Mouse (Mus musculus): ENCODE measurements around the gene Poc1b. TPM values are rescaled to one million over a fixed set of nuclear protein-coding genes. Genes with fewer than 3 reads are reported as not detected.

Gene Poc1b
- polyA plus RNA-seq, 1 experiment from 2014 or later, result 12.2 TPM

DNA sequence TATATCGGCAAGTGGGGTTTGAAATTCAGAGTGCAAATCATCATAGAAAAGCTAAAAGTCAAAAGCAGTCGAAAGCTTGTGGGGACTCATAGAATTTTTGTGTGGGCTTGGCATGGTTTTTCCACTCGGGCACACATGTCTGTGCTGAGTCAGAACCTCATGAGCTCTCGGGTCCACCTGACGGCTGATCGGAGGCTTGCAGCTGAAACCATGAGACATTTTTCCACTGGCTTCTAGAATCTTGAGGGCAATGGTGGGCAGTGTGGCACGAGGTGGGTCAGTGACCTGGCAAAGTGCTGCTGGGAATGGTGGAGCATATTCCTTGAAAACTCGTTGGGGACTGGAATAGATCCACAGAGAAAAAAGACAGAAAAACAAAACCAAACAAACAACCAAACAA lies 114.7 kb downstream of the Poc1b start:
- no peak overlapping the region for H3K27ac ChIP-seq (replicated peaks)
- 93% methylated on average over 8 of the region's 8 CpGs for WGBS
- no peak overlapping the region for H3K4me2 ChIP-seq
- ATAC-seq (ENCODE audit: low read depth), result no peak
- H3K36me3 ChIP-seq, result no peaks in the 10 kb centered on the region
- H3K4me3 ChIP-seq, result no peak overlapping the region
- H3K9me3 ChIP-seq, result no peaks in the 10 kb centered on the region
- no peaks in the 10 kb centered on the region for H3K27me3 ChIP-seq
- H3K4me1 ChIP-seq (replicated peaks), result no peaks in the 10 kb centered on the region
- H3K9ac ChIP-seq, result no peak overlapping the region

DNA sequence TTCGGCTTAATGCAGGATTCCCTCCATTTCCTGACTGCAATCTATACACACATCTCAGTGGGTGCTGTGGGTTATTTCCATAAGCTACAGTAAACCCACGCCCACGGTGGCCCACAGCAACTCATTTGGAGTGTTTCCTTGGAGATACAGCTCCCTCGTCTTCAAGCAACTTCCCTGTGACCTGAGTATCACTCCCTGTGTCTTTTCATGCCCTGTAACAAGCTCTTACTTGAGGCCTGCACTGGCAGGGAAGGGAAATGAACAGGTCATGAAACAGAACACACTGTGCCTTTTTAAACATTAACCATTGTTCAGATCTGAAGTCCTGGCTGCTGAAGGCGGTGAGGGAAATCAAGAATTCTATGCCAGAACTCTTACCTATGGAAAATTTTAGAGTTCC lies 115.9 kb downstream of the Poc1b start:
- H3K4me1 ChIP-seq (replicated peaks), result peaks cover 3% of the 10 kb centered on the region; the same call in 1 of the 2 replicates
- H3K9me3 ChIP-seq, result no peaks in the 10 kb centered on the region
- no peaks in the 10 kb centered on the region for H3K36me3 ChIP-seq
- ATAC-seq (ENCODE audit: low read depth), result no peak
- WGBS, result 85% methylated on average over 5 of the region's 5 CpGs
- no peak overlapping the region for H3K4me3 ChIP-seq
- no peak overlapping the region for H3K27ac ChIP-seq (replicated peaks)
- H3K4me2 ChIP-seq, result no peak overlapping the region
- H3K27me3 ChIP-seq, result no peaks in the 10 kb centered on the region
- H3K9ac ChIP-seq, result no peak overlapping the region

DNA sequence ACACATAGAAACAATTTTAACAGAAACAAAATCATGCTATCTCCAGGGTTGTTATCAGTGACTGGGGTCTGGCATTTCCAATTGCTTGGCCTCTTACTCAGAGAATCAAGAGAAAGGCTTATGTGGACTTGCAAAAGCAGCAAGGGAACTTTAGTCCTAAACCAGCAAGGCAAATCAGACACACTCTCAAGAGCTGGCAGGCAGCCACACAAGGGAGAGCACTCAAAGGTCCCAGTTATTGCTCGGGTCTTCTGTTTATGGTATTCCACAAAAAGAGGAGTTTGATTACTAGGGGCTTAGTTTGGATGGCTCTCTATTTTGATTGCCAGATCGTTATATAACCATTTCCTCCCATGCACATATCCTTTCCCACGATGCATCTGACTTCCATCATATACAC lies 117.4 kb downstream of the Poc1b start:
- no peaks in the 10 kb centered on the region for H3K9me3 ChIP-seq
- no peak for ATAC-seq (ENCODE audit: low read depth)
- H3K4me1 ChIP-seq (replicated peaks), result peaks cover 17% of the 10 kb centered on the region
- no peak overlapping the region for H3K27ac ChIP-seq (replicated peaks)
- H3K9ac ChIP-seq, result no peak overlapping the region
- no peaks in the 10 kb centered on the region for H3K27me3 ChIP-seq
- H3K4me3 ChIP-seq, result no peak overlapping the region
- no peak overlapping the region for H3K4me2 ChIP-seq
- WGBS, result 77% methylated on average over 3 of the region's 3 CpGs
- H3K36me3 ChIP-seq, result no peaks in the 10 kb centered on the region

DNA sequence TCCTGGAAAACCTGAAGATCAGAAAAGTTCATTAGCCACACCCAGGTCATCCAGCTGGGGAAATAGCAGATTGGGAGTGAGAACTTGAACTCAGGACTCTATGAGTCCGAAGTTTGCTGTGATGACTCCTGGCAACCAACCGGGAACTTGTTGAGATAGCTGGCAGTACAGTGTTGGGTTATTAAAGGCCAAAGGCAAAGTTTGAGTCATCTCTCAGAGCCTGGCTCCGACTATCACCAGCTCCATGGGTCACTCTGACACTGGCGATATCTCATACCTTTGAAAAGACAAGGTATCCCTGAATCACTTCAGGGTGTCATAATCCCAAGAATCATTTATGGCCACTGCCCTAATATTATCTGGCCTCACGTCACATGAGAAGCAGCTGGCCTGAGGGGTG lies 119.9 kb downstream of the Poc1b start:
- WGBS, result 88% methylated on average over 5 of the region's 5 CpGs
- H3K4me1 ChIP-seq (replicated peaks), result peaks cover 21% of the 10 kb centered on the region

DNA sequence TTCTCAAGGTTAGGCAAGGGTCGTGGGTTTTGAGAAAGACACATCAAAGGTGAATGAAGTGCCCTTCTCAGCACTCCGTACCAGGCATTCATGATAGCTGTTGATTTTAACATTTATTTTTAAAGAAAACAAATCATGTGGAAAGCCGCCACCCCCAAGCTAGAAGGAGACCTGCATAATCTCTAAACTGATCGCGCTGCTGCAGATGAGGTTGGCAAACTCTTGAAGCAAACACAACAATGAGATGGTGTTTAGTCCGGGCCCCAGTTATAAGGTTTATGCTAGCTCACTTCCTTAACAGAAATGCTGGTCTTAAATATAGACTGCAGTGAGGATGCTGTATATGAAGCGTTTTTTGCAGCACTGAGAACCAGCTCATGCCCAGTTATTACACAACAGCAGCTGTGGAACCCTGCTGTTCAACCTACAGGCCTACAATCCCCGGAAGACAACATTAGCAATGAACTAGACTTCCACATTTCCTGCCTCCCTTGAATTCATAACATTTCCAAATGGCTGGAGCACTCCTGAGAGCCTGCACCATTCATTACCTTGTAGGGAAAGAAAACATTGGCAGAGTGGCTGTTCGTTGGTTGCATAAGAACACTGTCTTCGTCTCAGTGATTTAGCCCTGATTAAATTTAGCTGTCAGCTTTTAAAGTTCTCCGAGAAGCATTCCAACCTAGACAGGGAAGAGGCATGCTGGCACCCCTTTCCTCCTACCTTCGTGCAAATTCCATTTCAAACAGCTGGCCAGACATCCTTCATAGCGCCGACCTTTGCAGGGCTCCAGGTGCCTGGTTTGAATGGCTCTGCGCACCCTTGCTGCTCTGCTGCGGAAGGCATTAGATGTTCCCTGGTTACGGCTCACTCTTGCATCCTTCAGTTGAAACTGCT lies 121.4 kb downstream of the Poc1b start:
- Histone ChIP-seq H3K4me2 (peak overlapping the region; percentile 39), H3K36me3 (no peaks in the 10 kb centered on the region), H3K27me3 (no peaks in the 10 kb centered on the region), H3K9ac (peak overlapping the region; percentile 4; the same call in 1 of the 2 replicates), H3K9me3 (no peaks in the 10 kb centered on the region), H3K27ac (replicated peaks) (peak overlapping the region; percentile 43), H3K4me1 (replicated peaks) (peaks cover 21% of the 10 kb centered on the region), H3K4me3 (no peak overlapping the region)
- WGBS, result 35% methylated on average over 17 of the region's 17 CpGs
- peak; percentile 36 for ATAC-seq (ENCODE audit: low read depth)

More for the DNA sequence above, 119.9 kb downstream of the Poc1b start:
- no peaks in the 10 kb centered on the region for H3K36me3 ChIP-seq
- H3K9me3 ChIP-seq, result no peaks in the 10 kb centered on the region
- no peak overlapping the region for H3K27ac ChIP-seq (replicated peaks)
- H3K9ac ChIP-seq, result no peak overlapping the region
- H3K4me3 ChIP-seq, result no peak overlapping the region
- no peaks in the 10 kb centered on the region for H3K27me3 ChIP-seq
- H3K4me2 ChIP-seq, result no peak overlapping the region
- no peak for ATAC-seq (ENCODE audit: low read depth)

GRCm38 (mm10) chr10:99229031-99229684 lies 122.3 kb downstream of the Poc1b start:
- H3K4me2 ChIP-seq, result peak overlapping the region; percentile 39
- H3K9ac ChIP-seq, result 0 out of 2 replicates have a peak overlapping the region, but pooled peaks have one; percentile 38
- H3K4me3 ChIP-seq, result no peak overlapping the region
- WGBS, result 13% methylated on average over 16 of the region's 16 CpGs
- H3K9me3 ChIP-seq, result no peaks in the 10 kb centered on the region
- no peaks in the 10 kb centered on the region for H3K27me3 ChIP-seq
- peak overlapping the region; percentile 42; the same call in 1 of the 2 replicates for H3K27ac ChIP-seq (replicated peaks)
- H3K4me1 ChIP-seq (replicated peaks), result peaks cover 21% of the 10 kb centered on the region
- H3K36me3 ChIP-seq, result no peaks in the 10 kb centered on the region
- peak; percentile 47; the same call in 1 of the 2 replicates for ATAC-seq (ENCODE audit: low read depth)

GRCm38 (mm10) chr10:99232518-99233227 lies 125.8 kb downstream of the Poc1b start:
- no peak overlapping the region for H3K27ac ChIP-seq (replicated peaks)
- WGBS, result 81% methylated on average over 7 of the region's 7 CpGs
- H3K27me3 ChIP-seq, result no peaks in the 10 kb centered on the region
- no peak overlapping the region for H3K9ac ChIP-seq
- H3K4me2 ChIP-seq, result no peak overlapping the region
- no peaks in the 10 kb centered on the region for H3K9me3 ChIP-seq
- H3K36me3 ChIP-seq, result no peaks in the 10 kb centered on the region
- ATAC-seq (ENCODE audit: low read depth), result no peak
- no peak overlapping the region for H3K4me3 ChIP-seq
- H3K4me1 ChIP-seq (replicated peaks), result peaks cover 19% of the 10 kb centered on the region

GRCm38 (mm10) chr10:99234336-99234735 lies 127.5 kb downstream of the Poc1b start:
- Histone ChIP-seq H3K36me3 (no peaks in the 10 kb centered on the region), H3K4me2 (no peak overlapping the region), H3K4me1 (replicated peaks) (peaks cover 2% of the 10 kb centered on the region), H3K9ac (no peak overlapping the region), H3K4me3 (no peak overlapping the region), H3K27ac (replicated peaks) (no peak overlapping the region), H3K9me3 (no peaks in the 10 kb centered on the region), H3K27me3 (no peaks in the 10 kb centered on the region)
- no peak for ATAC-seq (ENCODE audit: low read depth)
- WGBS, result 89% methylated on average over 8 of the region's 8 CpGs

GRCm38 (mm10) chr10:99235081-99235480 lies 128.2 kb downstream of the Poc1b start:
- Histone ChIP-seq H3K9ac (no peak overlapping the region), H3K36me3 (no peaks in the 10 kb centered on the region), H3K4me1 (replicated peaks) (no peaks in the 10 kb centered on the region), H3K27me3 (no peaks in the 10 kb centered on the region), H3K4me2 (no peak overlapping the region), H3K27ac (replicated peaks) (no peak overlapping the region), H3K4me3 (no peak overlapping the region), H3K9me3 (no peaks in the 10 kb centered on the region)
- ATAC-seq (ENCODE audit: low read depth), result no peak
- 88% methylated on average over 9 of the region's 9 CpGs for WGBS

DNA sequence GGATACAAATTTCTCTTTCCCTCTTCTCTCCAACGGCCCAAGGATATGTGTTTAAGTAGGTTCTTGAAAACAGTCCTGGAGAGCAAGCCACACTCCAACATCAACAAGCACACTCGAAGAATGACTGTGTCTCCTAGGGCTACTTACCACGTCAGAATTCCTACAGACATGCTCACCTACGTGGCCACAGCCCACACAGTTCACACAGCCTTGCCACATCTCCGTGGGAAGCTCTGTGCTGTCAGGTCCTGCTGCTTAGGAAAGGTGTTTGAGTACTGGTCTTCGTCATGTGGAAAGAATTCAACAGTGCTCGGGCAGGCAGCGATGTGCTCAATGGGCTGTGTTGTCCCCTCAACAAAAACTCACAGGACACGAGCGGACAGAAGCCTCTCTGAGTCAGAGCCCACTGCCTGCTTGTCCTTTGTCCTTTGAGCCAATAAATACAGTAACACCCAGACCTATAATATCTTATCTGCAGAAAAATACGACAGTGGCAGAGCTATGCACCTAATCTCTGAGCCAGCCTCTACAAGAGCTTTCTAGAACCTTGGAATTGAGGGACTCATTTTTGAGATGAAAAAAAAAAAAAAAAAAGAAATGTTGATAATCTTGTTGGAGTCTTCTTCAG lies 130.5 kb downstream of the Poc1b start:
- no peak overlapping the region for H3K4me2 ChIP-seq
- no peak overlapping the region for H3K4me3 ChIP-seq
- 78% methylated on average over 11 of the region's 11 CpGs for WGBS
- no peaks in the 10 kb centered on the region for H3K36me3 ChIP-seq
- no peaks in the 10 kb centered on the region for H3K9me3 ChIP-seq
- no peaks in the 10 kb centered on the region for H3K4me1 ChIP-seq (replicated peaks)
- H3K27me3 ChIP-seq, result no peaks in the 10 kb centered on the region
- ATAC-seq (ENCODE audit: low read depth), result no peak
- H3K27ac ChIP-seq (replicated peaks), result no peak overlapping the region
- no peak overlapping the region for H3K9ac ChIP-seq

DNA sequence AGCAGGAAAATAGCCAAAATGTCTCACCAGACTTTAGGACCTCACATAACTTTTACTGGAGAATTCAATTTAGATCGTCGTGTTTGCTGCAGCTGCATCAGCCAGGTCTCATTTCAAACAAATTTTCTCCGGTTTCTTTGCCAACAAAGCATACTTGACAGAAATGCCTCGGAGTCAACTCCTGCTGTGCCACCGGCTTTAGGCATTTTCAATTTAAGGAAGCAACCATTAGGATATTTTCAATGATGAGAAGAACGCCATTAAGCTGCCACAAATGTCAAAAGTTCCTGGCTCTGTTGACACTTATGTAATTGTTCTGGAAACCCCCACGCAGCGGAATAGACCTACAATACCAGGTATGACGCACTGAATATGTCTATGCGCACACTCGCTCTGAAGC lies 131.7 kb downstream of the Poc1b start:
- H3K36me3 ChIP-seq, result no peaks in the 10 kb centered on the region
- WGBS, result 68% methylated on average over 11 of the region's 11 CpGs

More for the DNA sequence above, 131.7 kb downstream of the Poc1b start:
- no peak for ATAC-seq (ENCODE audit: low read depth)
- no peaks in the 10 kb centered on the region for H3K27me3 ChIP-seq
- H3K4me1 ChIP-seq (replicated peaks), result no peaks in the 10 kb centered on the region
- no peak overlapping the region for H3K27ac ChIP-seq (replicated peaks)
- no peak overlapping the region for H3K4me2 ChIP-seq
- no peak overlapping the region for H3K4me3 ChIP-seq
- H3K9me3 ChIP-seq, result no peaks in the 10 kb centered on the region
- H3K9ac ChIP-seq, result no peak overlapping the region
